Mouse (Mus musculus): ENCODE results near the gene Ano2.

The Ano2 gene

GRCm38 (mm10) chr6:125914446-125914845 is 224.2 kb downstream of the Ano2 start:
- DNase-seq (ENCODE audit: low read depth), result no peak

- DNase-seq (ENCODE audit: low read depth), result no peak
Measured at GRCm38 (mm10) chr6:125922746-125923145, 232.5 kb downstream of the Ano2 start.

DNA sequence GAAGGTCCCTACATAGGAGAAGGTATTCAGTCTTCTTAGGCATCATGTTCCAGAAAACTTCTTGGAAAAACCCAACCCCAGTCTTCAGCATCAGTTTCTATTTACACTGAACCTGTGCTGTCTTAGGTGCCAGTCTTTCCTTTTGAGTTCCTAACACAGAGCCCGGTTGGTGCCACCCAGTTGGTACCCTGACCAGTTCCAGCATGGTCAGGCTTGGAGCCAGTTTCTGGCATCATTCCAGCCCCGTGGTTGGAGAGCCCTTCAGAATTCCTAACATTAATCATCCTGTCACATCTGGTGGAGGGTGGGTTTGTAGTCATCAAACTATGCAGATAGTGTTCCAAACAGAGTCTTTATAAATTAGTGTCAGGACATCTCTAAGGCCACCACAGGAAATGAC is 234.8 kb downstream of the Ano2 start:
- DNase-seq (ENCODE audit: low read depth), result no peak

DNA sequence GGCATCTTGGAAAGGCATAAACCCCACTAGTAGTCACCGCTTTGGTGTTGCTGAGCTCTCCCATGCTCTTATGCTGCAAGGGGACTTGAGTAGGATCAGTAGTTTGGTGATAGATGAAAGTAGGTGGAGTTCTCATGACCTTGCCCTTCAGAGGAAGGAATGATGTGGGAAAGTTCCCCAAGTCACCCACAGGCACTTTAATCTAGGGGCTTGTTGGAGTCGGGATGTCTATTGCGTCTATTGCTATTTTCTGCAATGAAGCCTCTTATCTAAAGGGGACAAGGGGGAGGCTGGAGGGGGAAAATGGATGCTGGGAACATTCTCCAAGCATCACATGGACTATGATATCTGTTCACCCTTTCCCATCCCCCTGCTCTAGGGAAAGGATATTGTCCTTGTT is 235.6 kb downstream of the Ano2 start:
- DNase-seq (ENCODE audit: low read depth), result no peak

- DNase-seq (ENCODE audit: low read depth), result no peak
Measured at GRCm38 (mm10) chr6:125931926-125932325, 241.7 kb downstream of the Ano2 start.

DNA sequence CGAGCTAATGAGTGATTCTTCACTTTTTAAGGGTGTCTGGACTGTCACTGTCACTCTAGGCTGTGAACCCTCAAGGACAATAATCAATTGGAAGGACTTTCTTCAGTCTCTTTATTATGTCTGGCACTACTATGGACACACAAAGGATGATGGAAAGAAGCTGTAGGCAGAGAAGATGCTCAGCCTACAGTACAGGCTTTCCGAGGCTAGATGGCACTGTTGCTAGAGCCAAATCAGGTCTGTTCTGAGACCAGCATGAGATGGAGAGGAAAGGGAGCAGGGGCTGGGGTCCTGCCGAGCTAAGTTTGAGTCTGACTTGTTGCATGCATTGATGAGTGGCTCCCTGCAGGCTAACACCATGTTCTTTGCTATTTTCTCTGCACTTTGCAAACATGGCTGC is 264.7 kb downstream of the Ano2 start:
- no peak for DNase-seq (ENCODE audit: low read depth)

- DNase-seq (ENCODE audit: low read depth), result no peak
Measured at GRCm38 (mm10) chr6:125973551-125973950, 283.3 kb downstream of the Ano2 start.

DNA sequence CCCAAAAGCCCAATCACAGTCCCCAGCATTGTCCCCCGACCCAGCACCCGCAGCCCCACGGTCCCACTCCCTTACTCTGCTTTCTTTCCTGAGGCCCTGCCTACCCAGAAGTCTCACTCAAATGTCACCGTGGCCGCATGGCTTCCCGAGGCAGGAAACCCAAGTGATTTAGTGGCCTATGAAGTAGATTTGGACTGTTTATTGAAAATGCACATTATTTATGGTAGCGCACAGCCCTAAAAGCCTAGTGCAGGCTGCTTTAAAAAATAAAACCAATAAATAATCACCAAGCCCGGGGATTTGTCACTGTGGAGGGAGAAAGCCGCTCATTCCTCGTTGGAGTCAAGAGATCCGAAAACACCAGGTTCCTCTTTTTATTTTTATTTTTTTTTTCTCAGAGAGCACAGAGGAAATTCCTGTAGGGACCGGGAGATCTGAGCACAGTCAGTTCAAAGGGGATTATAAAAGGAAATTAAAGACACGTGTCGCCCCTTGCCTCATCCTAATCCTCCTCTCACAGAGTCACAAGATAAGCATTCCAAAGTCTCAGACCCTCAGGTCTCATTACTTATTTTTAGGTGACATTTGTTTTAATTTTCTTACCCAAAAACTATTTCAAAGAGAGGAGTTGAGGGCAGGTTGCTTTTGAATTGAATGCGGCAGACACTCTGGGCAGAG is 285.7 kb downstream of the Ano2 start:
- no peak for DNase-seq (ENCODE audit: low read depth)

DNA sequence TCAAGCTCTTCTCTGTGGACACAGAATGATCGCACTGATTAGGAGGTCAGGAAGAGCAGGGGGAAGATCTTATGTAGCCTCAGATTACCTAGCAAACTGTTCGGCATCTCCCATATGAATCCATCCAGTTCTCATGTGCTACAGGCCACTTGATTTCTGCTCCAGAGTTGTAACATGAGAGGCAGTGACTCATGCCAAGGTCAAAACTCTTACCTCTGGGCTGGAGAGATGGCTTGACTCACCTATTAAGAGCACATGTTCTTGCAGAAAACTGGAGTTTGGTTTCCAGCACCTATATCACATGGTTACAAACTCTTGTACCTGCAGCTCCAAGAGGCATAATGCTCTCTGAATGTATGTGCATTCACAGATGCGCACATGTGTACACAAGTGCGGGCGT is 289.4 kb downstream of the Ano2 start:
- no peak for DNase-seq (ENCODE audit: low read depth)

- DNase-seq (ENCODE audit: low read depth), result no peak
Measured at GRCm38 (mm10) chr6:125984050-125984449, 293.8 kb downstream of the Ano2 start.

GRCm38 (mm10) chr6:125992731-125993130 is 302.5 kb downstream of the Ano2 start:
- no peak for DNase-seq (ENCODE audit: low read depth)

- no peak for DNase-seq (ENCODE audit: low read depth)
Measured at GRCm38 (mm10) chr6:126001797-126002196, 311.6 kb downstream of the Ano2 start.

- no peak for DNase-seq (ENCODE audit: low read depth)
Measured at GRCm38 (mm10) chr6:126003002-126003742, 313.0 kb downstream of the Ano2 start.

GRCm38 (mm10) chr6:126006647-126007046 is 316.4 kb downstream of the Ano2 start:
- DNase-seq (ENCODE audit: low read depth), result no peak

- no peak for DNase-seq (ENCODE audit: low read depth)
Measured at GRCm38 (mm10) chr6:126009083-126009482, 318.9 kb downstream of the Ano2 start.

- no peak for DNase-seq (ENCODE audit: low read depth)
Measured at GRCm38 (mm10) chr6:126016991-126017390, 326.8 kb downstream of the Ano2 start.

DNA sequence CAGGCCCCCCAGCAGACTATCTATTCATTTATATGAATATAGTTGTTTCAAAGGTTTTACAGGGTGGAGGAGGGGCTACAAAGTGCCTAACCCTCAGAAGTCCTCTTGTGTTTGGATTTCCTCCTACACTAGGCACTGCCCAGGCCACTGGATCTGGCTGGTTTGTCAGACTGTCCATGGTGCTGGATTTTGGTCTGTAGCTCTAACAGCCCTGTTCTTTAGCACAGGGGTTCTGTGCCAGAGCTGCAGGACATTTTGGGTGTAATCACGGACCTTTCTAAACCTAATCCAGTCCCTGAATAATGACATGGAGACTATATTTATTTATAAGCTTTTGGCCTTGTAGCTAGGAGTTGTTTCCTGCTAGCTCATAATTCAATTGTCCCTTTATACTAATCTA is 328.2 kb downstream of the Ano2 start:
- no peak for DNase-seq (ENCODE audit: low read depth)

- DNase-seq (ENCODE audit: low read depth), result no peak
Measured at GRCm38 (mm10) chr6:126033693-126034402, 343.6 kb downstream of the Ano2 start.

DNA sequence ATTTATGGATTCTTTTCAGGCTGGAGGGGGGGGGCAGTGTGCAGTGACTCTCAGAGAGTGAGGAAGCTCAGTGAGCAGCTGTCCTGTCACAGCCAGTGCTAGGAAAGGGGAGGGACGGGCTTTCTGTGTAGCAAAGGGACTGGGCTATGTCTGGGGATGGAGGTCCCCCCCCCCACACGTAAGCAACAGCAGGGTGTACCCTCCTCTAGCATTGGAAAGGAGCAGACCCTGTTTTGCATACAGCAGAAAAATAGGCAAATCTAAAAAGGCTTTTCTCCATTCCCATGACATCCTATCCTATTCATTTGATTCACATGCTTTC is 344.1 kb downstream of the Ano2 start:
- DNase-seq (ENCODE audit: low read depth), result no peak

DNA sequence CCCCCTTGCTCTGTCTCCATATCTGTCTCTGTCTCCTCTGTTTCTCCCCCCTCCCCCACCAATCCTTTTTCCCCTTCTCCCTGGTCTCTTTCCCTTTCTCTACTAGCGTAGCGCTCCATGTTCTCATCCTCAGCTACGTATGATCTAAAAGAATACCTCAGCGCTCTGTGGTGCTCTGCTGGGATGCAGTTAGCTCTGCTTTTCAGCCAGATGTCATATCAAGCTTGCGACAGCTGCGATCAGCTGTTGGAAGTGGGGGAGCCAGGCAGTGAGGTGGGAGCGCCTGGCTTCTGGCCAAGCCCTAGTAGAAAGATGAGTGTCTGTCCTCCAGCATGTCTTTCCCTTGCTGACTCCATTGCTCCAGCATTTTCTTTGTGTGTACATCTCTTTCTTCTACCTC is 344.5 kb downstream of the Ano2 start:
- no peak for DNase-seq (ENCODE audit: low read depth)

- DNase-seq (ENCODE audit: low read depth), result no peak
Measured at GRCm38 (mm10) chr6:126035621-126036020, 345.4 kb downstream of the Ano2 start.

GRCm38 (mm10) chr6:126045931-126046330 is 355.7 kb downstream of the Ano2 start:
- DNase-seq (ENCODE audit: low read depth), result no peak

DNA sequence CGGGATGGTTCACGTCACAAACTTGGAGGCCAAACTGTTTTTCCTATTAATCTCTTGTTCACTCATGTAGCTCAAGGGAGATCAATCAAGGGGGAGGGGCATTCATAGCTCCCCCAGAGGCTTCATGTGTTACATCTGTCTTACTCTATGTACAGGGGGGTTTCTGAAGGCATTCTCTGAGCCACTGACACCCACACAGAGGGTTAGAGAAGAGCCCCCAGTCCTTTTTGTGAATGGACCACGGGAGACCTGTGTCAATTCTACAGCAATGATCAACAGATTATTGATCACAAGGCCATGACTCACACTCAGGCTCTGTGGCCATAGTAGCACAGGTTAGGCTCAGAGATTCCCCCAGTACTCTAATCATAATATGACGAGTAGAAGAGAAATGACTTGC is 358.0 kb downstream of the Ano2 start:
- no peak for DNase-seq (ENCODE audit: low read depth)
